Mouse (Mus musculus) spleen, adult 18-20 months (tissue): ENCODE data around the gene Vps11.
A peak's percentile ranks its signal among the peaks of the same experiment; 100 is the strongest.
"Not testable (repeated sequence)": the region's sequence is repeated elsewhere in the genome, so short reads cannot be mapped to it uniquely, and the experiment has no call there.

Experiments used
- DNase-seq, 2 experiments: peaks; one replicate each; pipeline ENCODE4 v3.0.0; 2022; ENCODE audit warnings: mixed read lengths in 2 of 2

Vps11 gene

DNA sequence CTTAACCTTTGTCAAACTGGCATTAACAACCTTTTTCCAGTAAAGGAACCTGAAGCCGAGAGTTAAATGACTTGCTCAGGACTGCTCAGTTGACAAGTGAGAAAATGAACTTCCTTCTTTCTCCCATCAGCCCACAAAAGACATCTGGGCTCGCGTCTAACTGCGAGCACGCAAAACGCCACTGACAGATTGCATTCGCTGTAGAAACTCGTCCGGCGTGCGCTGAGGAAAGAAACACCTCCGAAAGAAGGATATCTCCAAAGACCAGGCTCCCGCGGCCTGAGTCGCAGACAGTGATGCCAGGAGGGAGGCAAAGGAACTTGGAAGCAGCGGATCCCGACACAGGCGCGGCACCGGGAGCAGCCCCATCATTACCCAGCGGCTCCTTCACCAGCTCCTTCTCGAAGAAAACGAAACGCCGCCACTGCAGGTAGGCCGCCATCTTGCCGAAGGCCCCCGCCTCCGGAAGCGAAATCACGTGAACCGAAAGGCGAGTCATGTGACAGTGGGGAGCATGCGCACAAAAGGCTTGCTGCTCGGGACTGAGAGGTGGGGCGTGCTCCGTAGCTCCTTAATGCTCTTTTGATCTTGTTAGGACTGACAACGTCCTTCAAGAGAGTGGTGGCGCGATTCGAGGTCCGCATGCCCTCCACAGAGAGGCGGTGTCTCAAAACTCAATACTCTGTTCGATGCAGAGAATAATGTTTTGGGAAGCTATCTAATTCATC lies at the start of gene Vps11:
TSS of gene Vps11 (minus strand) at position 481 of the 728 bp plus-strand sequence.
- DNase-seq, result peak; percentile 91 to 92

DNA sequence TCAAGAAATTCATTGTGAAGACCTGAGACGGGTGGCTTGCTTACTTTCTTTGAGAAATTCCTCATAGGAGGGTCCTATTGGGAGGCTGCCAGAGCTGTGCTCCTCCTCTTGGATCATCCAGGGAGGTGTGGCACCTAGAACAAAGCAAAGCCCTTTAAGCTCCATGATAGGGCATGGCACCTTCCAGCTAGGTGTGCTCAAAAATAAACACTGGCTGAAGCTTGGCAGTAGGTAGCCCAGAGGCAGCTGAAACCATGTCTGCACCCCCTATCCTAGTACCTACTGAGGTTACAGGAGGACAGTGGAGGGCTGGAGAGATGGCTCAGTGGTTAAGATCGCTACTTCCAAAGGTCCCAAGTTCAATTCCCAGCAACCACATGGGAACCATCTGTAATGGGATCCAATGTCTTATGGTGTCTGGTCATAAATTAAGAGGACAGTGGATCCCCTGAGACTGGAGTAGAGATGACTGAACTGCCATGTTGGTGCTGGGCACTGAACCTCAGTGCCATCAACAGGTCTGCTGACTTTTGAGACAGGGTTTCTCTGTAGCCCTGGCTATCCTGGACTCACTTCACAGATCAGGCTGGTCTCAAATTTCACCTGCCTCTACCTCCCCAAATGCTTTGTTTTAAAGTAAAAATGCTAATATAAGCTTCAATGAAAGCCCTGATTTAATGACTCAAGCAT lies 49.3 kb upstream of the Vps11 start:
- DNase-seq, result no peak

DNA sequence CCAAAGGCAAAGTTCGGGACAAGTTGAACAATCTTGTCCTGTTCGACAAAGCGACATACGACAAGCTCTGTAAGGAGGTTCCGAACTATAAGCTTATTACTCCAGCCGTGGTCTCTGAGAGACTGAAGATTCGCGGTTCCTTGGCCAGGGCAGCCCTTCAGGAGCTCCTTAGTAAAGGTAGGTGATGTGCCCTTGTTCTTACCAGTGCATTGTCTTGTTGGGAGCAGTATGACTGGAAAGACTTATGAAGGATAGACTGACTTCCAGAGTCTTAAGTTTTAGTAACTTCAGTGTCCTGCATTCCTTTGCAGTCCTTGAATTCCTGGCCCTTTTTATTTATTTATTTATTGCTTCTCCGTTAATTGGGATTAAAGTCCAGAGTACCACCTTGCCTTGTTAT lies 47.2 kb upstream of the Vps11 start:
- not testable (repeated sequence) for DNase-seq

DNA sequence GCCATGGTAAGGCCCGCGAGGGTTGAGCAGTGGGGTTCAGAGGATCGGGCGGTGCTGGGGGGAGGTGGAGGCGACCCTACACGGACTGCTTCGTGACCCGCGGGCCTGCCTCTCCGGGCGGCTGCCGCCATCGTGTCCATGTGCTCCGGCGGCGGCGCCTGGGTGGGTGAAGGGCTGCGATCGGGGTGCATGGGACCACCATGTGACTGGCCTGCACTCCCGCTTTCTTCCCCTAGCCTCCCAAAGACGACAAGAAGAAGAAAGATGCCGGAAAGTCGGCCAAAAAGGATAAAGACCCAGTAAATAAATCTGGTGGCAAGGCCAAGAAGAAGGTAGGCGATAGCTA lies 46.3 kb upstream of the Vps11 start:
- DNase-seq, result no peak

DNA sequence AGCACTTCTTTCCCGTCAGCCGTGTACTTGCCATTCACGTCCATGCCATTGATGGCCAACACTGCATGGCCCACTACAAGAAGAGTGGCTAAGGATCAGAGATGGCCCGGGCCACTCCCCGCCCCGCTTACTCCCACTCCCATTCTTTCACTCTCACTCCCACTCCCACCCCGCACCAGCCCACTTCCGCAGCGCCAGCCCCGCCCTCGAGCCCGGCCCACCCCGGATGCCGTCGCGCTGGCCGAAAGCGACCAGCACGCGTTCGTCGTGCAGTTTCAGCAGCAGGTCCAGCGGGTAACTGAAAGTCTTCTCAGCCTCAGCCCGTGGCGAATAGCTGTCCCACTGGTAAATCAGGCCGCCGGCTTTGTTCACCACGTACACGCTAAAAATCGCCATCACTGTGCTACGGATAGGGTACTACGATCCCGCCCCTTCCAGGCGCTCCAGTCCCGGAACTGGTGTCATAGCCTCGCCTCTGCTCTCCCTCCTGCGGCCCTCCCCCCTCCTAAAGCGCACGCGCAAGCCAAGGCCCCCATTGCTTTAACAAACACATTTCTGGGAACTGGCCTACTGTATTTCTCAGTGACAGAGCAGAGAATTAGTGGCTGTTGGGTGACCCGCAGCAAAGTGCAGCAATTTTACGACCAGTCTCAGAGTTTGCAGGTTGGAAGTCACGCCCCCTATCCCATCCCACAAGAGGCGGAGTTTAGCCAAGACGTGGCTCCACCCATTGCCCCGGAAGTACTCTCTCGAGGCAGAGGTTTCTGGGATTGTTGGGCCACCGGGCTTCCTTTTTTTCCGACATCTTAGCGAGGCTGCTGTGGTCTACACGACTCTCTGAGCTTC lies 45.7 kb upstream of the Vps11 start, which contains the start of the genes Rps25 and Trappc4:
TSS of gene Rps25 (plus strand) at position 234 of the 846 bp plus-strand sequence.
TSS of gene Trappc4 (minus strand) at position 695 of the 846 bp plus-strand sequence.
- peak; percentile 82 to 92 for DNase-seq

DNA sequence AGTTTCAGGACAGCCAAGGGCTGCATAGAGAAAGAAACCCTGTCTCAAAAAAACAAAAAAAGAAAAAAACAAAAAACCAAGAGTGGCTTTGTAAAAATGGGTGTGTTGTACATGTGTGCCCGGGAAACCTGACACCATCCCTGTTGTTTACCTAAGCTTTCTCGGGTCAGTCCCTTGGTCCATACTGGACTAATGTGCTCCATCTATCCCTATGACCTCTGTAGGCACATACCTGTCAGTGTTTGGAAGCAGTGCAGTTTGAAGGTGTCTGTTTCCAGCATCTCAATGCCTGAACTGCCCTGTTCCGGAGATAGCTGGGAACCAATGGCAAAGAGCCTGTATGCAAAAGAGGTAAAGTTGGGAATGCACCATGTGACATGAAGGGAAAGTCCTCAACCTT lies 43.5 kb upstream of the Vps11 start:
- DNase-seq, result no peak

DNA sequence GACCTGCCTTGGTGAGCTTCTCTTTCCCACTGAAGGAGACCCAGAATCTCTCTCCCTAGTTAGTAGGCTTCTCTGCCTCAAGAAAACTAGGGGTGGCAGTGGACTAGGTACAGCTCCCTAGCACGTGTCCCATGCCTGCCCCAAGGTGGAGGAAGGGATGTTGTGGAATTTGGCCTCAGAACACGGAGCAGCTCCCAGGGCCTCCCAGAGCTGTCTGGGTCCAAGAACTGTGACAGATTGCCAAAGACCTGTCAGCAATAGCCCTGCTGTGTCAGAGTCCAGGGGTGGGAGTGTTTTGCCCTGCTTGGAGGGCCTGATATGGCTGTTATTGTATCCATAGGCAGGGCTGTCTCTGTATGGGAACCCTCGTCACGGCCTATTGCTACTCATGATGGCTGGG lies 39.6 kb upstream of the Vps11 start:
- DNase-seq, result no peak

DNA sequence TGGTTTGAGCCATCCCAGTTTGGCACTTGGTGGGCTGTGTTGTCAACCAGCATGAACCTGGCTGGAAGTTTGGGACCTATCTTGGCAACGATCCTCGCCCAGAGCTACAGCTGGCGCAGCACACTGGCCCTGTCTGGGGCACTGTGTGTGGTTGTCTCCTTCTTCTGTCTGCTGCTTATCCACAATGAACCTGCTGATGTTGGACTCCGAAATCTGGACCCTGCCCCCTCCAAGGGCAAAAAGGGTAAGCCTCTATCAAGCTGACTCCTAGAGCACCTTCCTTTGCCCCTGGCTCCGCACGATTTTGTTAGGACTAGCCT lies 38.3 kb upstream of the Vps11 start:
- DNase-seq, result no peak

DNA sequence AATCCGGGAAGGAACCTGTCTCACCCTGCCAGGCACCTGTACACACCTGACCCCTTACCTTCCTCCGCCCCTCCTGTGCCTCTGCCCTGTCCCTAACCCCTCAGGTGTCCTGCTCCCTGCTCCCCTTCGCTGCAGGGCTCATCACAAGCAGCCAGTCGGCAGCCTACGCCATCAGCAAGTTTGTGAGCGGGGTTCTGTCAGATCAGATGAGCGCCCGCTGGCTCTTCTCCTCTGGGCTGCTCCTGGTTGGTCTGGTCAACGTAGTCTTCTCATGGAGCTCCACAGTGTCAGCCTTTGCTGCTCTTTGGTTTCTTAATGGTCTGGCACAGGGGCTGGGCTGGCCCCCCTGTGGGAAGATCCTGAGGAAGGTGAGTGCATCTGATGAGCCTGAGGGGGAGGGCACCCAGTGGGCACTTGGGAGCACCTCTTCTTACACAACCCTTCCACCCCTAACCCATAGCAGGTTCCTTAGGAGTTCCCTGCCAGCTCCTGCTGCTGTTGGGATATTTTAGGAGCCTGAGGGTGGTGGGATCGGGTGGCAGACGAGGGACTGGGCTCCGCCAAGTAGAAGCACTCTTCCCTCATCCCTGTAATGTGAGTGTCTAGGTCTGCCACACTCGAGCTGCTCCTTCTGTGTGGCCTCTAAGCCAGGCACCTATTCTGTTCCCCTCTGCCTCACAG lies 37.8 kb upstream of the Vps11 start:
- no peak for DNase-seq

DNA sequence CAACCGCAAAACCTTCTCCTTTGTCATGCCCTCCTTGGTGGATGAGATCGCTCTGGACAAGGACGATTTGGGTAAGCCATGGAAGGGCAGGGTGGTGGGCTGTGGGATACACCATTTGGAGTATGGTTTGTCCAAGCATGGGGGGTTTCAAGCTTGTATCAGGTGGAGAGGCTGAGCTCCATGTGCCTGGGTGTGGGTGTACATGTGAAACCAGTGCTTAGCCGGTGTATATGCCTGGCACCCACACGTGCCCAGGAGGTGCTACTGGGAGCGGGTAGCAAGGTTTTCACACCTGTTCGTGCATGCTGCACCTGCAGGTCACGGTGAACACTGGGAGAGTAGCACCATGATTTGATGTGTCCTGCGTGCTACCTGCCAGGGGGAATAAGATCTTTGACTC lies 37.1 kb upstream of the Vps11 start:
- no peak for DNase-seq

DNA sequence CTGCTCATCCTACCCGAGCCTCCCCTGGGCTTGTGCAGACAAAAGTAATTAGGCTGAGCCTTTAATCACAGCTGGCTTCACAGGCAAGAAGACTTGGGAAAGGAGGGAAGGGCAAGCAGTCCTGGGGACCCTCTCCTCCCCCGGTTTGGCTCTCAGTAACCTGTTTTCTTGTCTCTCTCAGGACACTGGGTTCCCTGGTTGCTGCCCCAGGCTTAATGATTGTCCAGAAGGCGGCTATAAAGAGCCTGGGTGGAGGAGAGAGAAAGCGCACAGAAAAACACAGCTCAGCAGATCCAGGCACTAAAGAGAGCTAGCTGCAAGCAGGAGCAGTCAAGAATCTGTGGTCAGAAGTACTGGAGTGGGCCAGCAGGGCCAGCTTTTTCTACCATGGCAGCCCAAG lies 36.6 kb upstream of the Vps11 start:
- DNase-seq, result no peak

DNA sequence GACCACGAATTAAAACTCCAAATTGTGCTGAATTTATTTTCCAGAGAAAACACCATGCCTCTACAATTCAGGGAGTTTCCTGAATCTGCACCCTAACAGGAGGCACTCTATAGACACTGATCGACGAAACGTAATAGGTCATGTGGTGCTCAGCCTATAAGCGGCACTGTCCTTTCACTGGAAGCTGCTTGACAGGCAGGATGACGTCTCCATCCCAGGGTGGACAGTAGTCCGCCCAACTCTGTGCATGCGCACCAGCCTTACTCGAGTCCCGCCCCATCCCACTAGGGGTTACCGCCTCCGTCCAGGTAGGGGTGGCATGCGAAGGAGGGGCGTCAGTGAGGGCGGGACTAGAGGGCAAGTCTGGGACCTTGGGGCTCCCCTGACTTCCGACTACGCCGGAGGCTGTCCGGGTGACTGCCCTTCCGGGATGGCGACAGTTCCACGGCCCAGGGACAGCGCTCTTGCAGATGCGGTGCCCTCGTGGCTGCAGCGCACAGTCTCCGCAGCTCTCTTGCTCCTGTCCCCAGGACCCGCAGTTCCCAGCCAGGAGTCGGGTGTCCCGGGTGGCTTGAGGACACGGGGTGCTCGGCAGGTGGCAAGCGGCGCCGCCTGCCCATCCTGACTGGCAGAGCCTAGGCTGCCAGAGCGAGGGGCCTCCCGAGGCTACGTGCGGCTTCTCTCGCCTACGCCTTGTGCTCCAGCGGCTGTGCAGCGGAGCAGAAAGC lies 35.4 kb upstream of the Vps11 start, which contains the start of gene Slc37a4:
TSS of gene Slc37a4 (plus strand) at position 169 of the 728 bp plus-strand sequence.
- peak; percentile 92 to 96 for DNase-seq

DNA sequence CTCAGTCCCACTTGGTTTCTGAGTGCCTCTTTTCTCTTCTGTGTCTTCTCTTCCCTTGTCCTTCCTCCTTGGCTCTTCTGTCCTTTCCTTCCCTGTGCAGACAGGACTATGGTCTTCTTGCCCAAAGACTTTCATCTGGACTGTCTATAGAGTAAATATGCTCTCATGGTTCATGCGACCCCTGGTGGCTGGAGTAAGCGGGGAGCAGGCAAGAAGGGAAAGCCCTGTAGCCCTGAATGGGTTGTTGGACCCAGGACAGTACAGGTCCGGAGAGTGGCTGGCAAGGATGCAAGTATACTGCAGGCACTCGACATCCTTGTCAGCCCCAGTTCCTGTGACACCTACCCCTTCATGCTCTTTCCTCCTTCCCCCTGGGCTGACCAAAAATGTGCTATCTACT lies 30.0 kb upstream of the Vps11 start:
- DNase-seq, result peak; percentile 46 to 81

DNA sequence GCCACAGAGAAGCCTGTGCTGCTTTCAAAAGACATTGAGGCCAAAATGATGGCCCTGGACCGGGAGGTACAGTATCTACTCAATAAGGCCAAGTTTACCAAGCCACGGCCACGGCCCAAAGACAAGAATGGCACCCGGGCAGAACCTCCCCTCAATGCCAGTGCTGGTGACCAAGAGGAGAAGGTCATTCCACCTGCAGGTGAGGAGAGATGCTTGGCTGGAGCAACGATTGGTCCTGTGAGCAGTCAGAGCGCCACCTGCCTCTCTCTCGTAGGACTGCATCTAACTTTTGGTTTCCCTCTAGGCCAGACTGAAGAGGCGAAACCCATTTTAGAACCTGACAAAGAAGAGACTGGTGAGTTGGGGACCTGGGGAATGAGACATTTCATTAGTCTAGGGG lies 27.8 kb upstream of the Vps11 start:
- peak in 1 of 2 experiments; percentile 61 for DNase-seq

DNA sequence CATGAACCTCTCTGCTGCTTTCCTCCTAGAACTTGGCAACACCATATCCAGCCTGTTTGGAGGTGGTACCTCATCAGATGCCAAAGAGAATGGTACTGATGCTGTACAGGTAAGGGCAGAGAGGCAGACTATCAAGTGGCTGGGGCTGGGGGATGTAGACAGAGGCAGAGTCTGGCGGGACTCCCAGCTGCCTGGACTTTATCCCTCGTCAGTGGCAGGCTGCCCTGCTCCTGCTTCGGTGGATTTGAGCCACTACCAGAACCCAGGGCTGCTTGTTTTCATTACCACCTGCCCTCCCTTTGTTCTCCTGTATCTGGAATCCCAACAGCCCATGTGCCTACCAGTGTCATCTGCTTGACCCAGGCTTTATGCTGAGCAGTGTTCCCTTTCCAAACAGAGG lies 25.8 kb upstream of the Vps11 start:
- DNase-seq, result no peak

DNA sequence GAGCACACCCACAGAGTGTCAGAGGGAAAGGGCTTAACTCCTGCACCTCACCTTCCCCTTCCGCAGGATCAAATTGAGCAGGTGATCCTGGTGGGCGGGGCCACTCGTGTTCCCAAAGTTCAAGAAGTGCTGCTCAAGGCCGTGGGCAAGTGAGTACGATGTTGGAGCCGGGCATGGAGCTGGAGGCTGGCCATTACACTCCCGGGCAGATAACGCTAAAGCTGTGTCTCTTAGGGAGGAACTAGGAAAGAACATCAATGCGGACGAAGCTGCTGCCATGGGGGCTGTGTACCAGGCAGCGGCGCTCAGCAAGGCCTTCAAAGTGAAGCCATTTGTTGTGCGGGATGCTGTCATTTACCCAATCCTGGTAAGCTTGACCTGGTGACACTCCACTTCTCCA lies 23.1 kb upstream of the Vps11 start:
- no peak for DNase-seq

DNA sequence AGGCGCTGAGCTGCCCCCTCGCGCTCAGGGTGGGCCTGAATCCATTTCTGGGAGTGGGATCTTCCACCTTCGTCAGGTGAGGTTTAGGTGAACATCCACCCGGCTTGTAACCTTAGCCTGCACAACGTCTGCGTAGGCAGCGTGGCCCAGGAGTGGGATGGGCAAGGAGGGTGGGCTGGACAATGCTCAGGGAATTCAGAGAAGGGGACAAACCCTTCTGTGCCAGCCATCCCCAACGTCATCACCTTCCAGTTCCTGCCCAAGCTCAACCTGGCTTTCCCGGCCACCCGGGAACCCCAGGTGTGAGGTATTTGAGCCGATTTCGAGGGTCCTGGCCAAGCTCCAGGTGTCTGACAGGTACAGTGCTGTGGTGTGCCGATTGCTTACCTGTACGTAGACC lies 18.4 kb upstream of the Vps11 start:
- no peak for DNase-seq

DNA sequence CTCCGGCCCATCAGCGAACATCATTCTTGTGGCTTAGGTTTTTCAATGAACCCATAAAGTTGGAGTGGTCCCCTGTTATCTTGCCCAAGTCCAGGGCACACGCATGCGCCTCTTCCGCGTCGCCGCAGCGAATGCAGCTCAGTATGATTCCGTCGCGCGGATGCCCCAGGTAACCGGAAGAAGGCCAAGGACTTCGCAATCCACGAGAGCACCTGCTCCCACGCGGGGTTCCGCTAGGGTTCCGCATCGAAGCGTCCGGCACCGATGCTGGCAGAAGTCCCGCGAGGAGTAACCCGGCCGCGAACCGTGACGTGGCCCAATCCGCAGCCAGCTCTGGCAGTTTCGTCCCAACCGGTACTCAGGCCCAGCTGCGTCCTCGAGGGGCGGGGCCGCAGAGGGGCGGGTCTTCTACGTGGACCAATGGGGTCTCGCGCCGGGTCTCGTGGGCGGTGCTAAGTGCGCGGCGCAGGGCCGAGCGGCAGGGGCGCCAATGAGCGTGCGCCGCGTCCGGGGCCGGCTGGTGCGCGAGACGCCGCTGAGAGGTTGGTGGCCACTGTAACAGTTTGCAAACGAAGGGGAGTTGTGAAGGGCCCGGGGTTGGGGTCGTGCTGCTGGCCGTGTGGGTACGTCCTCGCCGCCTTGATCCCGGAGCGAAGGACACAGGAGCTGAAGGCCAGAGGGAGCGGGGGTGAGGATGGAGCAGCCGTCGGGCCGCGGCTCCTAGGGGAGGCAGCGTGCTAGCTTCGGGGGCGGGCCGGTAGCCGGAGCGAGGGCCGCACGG lies 17.8 kb upstream of the Vps11 start, which contains the start of gene Hyou1:
TSS of gene Hyou1 (plus strand) at position 437 of the 781 bp plus-strand sequence.
- DNase-seq, result peak; percentile 99 to 100

DNA sequence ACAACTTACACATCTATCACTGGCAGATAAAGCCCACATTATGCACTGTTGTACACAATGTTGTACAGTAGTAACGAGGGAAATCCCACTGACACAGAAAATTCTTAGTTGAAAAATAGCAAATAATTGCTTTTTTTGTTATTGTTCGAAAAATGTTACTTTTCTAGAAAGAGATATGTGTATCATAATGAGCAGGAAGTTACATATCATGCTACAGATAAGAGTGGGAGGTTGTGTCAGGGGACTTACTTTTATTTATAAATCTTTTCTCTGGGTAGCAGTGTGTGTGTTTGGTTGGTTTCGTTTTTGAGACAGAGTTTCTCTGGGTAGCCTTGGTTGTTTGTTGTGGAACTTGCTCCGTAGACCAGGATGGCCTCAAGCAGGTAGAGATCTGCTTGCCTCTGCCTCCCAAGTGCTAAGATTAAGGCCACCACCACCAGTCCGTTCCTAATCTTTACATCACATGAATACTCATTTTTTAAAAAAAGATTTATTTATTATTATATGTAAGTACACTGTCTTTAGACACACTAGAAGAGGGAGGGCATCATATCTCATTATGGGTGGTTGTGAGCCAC lies 16.8 kb upstream of the Vps11 start:
- no peak for DNase-seq

DNA sequence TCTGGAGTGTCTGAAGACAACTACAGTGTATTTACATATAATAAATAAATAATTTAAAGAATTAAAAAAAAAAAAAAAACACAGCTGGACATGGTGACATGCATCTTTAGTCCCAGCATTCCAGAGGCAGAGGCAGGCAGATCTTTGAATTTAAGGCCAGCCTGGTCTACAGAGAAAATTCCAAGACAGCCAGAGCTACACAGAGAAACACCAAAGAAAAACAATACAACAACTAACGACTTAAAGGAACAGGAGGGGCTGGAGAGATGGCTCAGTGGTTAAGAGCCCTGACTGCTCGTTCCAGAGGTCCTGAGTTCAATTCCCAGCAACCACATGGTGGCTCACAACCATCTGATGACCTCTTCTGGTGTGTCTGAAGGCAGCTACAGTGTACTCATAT lies 15.9 kb upstream of the Vps11 start:
- not testable (repeated sequence) for DNase-seq

DNA sequence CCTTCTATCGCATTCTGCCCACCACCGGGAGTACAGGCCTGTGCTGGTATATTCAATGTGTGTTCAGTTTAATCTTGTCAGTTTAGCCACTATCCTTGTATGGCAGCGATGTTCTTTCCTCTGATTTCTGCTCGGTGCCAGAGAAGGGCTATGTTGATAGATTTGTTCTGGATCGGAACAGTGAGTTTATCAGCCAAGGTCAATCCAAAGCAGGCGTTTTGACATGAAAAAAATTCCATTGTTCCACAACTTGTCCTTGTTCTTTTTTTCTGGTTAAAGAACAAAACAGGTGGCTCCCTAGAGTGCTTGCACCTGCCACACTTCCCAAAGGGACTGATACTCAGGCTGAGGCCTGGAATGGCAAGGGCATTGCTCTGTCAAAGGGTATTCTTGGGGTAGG lies 14.7 kb upstream of the Vps11 start:
- DNase-seq, result no peak
